Mouse (Mus musculus): ENCODE results near the gene Arid3c. TPM values are rescaled to one million over a fixed set of nuclear protein-coding genes. Genes with fewer than 3 reads are reported as not detected.

Arid3c gene
- polyA plus RNA-seq, 1 experiment from 2014 or later = 0.42 TPM

DNA sequence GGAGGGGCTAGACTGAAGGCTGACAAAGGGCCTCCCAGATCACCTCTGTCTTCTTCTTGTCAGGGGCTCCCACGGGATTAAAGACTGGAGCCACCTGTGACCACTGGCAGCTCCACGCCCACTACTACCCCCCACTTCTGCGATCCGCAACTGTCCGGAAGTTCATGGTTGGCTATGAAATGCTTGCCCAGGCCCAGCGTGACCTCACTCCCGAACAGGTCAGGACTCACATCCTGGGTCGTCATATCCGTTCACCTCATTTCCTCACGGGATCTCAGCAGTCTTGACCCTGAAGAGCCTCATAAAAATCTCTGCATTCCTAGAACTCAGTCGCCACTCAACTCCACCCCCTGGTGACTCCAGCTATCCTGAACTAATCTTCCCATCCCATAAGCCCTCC lies 27.1 kb upstream of the Arid3c start:
- Histone ChIP-seq H3K9ac (replicated peaks; ENCODE audit: low read length) (no peak overlapping the region), H3K27ac (replicated peaks; ENCODE audit: low read depth, low read length) (no peak overlapping the region), H3K4me1 (ENCODE audit: control insufficient read depth, insufficient read depth, low read length) (peaks cover 5% of the 10 kb centered on the region), H3K27me3 (ENCODE audit: control insufficient read depth, insufficient read depth, low read length) (no peaks in the 10 kb centered on the region), H3K4me2 (ENCODE audit: low read depth, low read length) (no peak overlapping the region), H3K9me3 (replicated peaks; ENCODE audit: control insufficient read depth, low read length) (no peaks in the 10 kb centered on the region), H3K4me3 (ENCODE audit: low read depth, low read length) (no peak overlapping the region), H3K36me3 (replicated peaks; ENCODE audit: control insufficient read depth, insufficient read depth, low read depth, low read length) (no peaks in the 10 kb centered on the region)
- WGBS = 79% methylated on average over 11 of the region's 11 CpGs
- ATAC-seq (replicated peaks; ENCODE audit: insufficient number of reproducible peaks, low FRiP score, low TSS enrichment, low read depth) (no peak), DNase-seq (ENCODE audit: low spot score) (no peak)

DNA sequence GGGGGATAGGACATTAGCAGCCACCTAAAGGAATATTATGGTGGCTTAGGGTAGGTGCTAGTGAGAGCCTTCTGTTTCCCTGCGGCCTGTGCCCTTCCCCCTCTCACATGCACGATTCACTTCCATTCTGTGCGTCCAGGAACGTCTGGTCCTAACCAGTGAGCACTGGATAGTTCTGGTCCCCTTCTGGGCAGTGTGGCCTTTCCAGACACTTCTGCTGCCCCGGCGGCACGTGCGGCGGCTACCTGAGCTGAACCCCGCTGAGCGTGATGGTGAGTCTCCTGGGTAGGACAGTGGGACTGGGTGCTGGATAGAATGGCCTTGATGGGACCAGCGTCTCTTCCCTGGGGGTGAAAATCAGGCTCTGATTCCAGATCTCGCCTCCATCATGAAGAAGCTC lies 26.4 kb upstream of the Arid3c start:
- ATAC-seq (replicated peaks; ENCODE audit: insufficient number of reproducible peaks, low FRiP score, low TSS enrichment, low read depth) (no peak), DNase-seq (ENCODE audit: low spot score) (no peak)
- Histone ChIP-seq H3K4me1 (ENCODE audit: control insufficient read depth, insufficient read depth, low read length) (peaks cover 5% of the 10 kb centered on the region), H3K27me3 (ENCODE audit: control insufficient read depth, insufficient read depth, low read length) (no peaks in the 10 kb centered on the region), H3K36me3 (replicated peaks; ENCODE audit: control insufficient read depth, insufficient read depth, low read depth, low read length) (no peaks in the 10 kb centered on the region), H3K9ac (replicated peaks; ENCODE audit: low read length) (no peak overlapping the region), H3K4me3 (ENCODE audit: low read depth, low read length) (no peak overlapping the region), H3K27ac (replicated peaks; ENCODE audit: low read depth, low read length) (no peak overlapping the region), H3K4me2 (ENCODE audit: low read depth, low read length) (no peak overlapping the region), H3K9me3 (replicated peaks; ENCODE audit: control insufficient read depth, low read length) (no peaks in the 10 kb centered on the region)
- 91% methylated on average over 13 of the region's 13 CpGs for WGBS

DNA sequence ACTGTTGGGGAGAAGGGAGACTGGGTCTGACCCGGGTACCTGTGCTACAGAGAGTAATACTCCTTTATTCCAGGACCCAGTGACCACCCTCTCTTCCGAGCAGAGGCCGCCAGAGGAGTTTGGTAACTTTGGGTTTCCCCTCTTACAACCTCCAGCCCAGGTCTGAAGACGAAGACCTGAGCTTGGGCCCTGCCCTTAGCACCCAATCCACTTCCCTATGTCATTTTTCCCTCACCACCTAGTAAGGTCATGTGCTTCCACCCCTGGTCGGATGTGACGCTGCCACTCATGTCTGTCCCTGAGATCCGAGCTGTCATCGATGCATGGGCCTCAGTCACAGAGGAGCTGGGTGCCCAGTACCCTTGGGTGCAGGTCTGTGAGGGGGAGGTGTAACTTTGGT lies 25.5 kb upstream of the Arid3c start:
- peak overlapping the region; percentile 34 for H3K9ac ChIP-seq (replicated peaks; ENCODE audit: low read length)
- no peaks in the 10 kb centered on the region for H3K9me3 ChIP-seq (replicated peaks; ENCODE audit: control insufficient read depth, low read length)
- H3K27me3 ChIP-seq (ENCODE audit: control insufficient read depth, insufficient read depth, low read length) = no peaks in the 10 kb centered on the region
- H3K36me3 ChIP-seq (replicated peaks; ENCODE audit: control insufficient read depth, insufficient read depth, low read depth, low read length) = no peaks in the 10 kb centered on the region
- H3K27ac ChIP-seq (replicated peaks; ENCODE audit: low read depth, low read length) = no peak overlapping the region
- peak overlapping the region; percentile 88 for H3K4me2 ChIP-seq (ENCODE audit: low read depth, low read length)
- peak overlapping the region; percentile 67 for H3K4me3 ChIP-seq (ENCODE audit: low read depth, low read length)
- H3K4me1 ChIP-seq (ENCODE audit: control insufficient read depth, insufficient read depth, low read length) = peaks cover 5% of the 10 kb centered on the region; the same call in 1 of the 2 replicates
- WGBS = 83% methylated on average over 8 of the region's 8 CpGs
- no peak for DNase-seq (ENCODE audit: low spot score)
- ATAC-seq (replicated peaks; ENCODE audit: insufficient number of reproducible peaks, low FRiP score, low TSS enrichment, low read depth) = no peak

DNA sequence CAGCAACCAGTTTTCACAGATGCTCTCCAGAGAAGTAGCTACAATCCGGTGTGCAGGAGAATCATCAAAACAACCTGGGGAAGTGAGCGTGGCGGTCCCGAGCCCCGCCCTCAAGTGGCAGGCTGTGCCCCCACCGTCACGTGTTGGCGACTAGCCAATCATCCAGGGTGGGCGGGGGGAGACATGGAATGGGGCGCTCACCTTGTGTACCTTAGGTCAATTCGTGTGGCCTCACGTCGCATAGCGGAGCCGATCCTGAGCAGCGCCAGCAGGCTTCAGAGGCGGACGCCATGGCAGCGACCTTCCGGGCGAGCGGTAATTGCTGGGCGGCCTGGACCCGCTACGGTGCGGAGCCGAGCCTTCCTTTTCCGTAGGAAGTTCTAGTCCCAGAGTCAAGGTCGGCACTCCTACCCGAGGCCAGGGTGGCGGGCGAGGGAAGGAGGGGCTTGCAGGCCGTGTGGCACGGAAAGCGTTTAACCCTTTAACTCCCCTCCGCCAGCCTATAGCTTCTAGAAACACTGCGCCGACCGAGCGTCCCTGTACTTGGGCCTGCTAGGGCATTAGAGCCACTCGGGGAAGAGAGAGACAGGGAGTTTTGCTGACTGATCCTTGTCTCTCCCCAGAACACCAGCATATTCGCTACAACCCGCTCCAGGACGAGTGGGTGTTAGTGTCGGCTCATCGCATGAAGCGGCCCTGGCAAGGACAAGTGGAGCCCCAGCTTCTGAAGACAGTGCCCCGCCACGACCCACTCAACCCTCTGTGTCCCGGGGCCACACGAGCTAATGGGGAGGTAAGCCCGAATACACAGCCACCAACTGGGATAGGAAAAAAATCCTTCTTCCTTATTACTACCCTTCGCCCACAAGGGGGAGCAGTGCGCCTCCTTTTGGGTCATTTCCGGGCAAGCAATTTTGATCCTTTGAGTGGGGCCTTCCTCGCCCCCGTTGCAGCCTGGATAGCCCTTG lies 24.7 kb upstream of the Arid3c start, which contains the start of gene Sigmar1:
Sigmar1 (minus strand) TSS at position 820 of the 968 bp plus-strand sequence.
- WGBS = under 1% methylated on average over 57 of the region's 57 CpGs
- H3K9me3 ChIP-seq (replicated peaks; ENCODE audit: control insufficient read depth, low read length) = no peaks in the 10 kb centered on the region
- H3K9ac ChIP-seq (replicated peaks; ENCODE audit: low read length) = peak within 1 kb of the TSS; percentile 67
- no peaks in the 10 kb centered on the region for H3K4me1 ChIP-seq (ENCODE audit: control insufficient read depth, insufficient read depth, low read length)
- DNase-seq (ENCODE audit: low spot score) (peak; percentile 90), ATAC-seq (replicated peaks; ENCODE audit: insufficient number of reproducible peaks, low FRiP score, low TSS enrichment, low read depth) (peak; percentile 68)
- H3K27ac ChIP-seq (replicated peaks; ENCODE audit: low read depth, low read length) = peak within 1 kb of the TSS; percentile 65
- H3K4me3 ChIP-seq (ENCODE audit: low read depth, low read length) = peak within 1 kb of the TSS; percentile 67
- H3K36me3 ChIP-seq (replicated peaks; ENCODE audit: control insufficient read depth, insufficient read depth, low read depth, low read length) = no peaks in the 10 kb centered on the region
- no peaks in the 10 kb centered on the region for H3K27me3 ChIP-seq (ENCODE audit: control insufficient read depth, insufficient read depth, low read length)
- H3K4me2 ChIP-seq (ENCODE audit: low read depth, low read length) = peak within 1 kb of the TSS; percentile 88

DNA sequence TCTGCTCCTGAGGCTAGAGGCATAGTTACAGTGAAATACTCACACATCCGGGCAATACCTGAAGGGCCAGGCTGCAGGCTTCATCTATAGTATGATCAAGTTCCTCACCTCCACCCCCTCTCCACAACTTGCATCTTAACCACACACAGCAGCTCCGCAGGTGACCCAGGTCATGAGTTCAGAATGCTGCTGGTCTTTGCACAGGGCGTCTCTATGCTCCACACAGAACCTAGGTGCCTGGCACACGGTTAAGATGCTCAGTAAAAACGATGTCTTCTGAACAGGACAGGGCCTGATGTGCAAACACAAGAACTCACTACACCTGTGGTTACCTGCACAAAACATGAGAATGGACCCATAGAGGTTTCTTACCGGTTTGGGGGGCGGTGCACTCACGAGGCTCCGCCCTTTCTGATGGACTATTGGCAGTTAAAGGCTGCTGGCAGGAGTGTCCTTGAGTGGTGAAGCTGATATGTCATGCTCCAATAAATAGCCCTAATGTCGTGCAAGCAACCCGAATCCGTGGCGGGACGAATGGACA lies 23.9 kb upstream of the Arid3c start, which contains the start of gene Galt:
Galt (plus strand) TSS at position 432 of the 541 bp plus-strand sequence.
- no peaks in the 10 kb centered on the region for H3K36me3 ChIP-seq (replicated peaks; ENCODE audit: control insufficient read depth, insufficient read depth, low read depth, low read length)
- H3K9me3 ChIP-seq (replicated peaks; ENCODE audit: control insufficient read depth, low read length) = no peaks in the 10 kb centered on the region
- ATAC-seq (replicated peaks; ENCODE audit: insufficient number of reproducible peaks, low FRiP score, low TSS enrichment, low read depth) (0 out of 2 replicates have a peak, but pooled peaks have one; percentile 29), DNase-seq (ENCODE audit: low spot score) (no peak)
- no peaks in the 10 kb centered on the region for H3K27me3 ChIP-seq (ENCODE audit: control insufficient read depth, insufficient read depth, low read length)
- H3K4me1 ChIP-seq (ENCODE audit: control insufficient read depth, insufficient read depth, low read length) = no peaks in the 10 kb centered on the region
- H3K9ac ChIP-seq (replicated peaks; ENCODE audit: low read length) = peak within 1 kb of the TSS; percentile 67
- H3K4me2 ChIP-seq (ENCODE audit: low read depth, low read length) = peak within 1 kb of the TSS; percentile 88
- H3K4me3 ChIP-seq (ENCODE audit: low read depth, low read length) = peak within 1 kb of the TSS; percentile 67
- WGBS = 11% methylated on average over 14 of the region's 14 CpGs
- peak within 1 kb of the TSS; percentile 65 for H3K27ac ChIP-seq (replicated peaks; ENCODE audit: low read depth, low read length)

DNA sequence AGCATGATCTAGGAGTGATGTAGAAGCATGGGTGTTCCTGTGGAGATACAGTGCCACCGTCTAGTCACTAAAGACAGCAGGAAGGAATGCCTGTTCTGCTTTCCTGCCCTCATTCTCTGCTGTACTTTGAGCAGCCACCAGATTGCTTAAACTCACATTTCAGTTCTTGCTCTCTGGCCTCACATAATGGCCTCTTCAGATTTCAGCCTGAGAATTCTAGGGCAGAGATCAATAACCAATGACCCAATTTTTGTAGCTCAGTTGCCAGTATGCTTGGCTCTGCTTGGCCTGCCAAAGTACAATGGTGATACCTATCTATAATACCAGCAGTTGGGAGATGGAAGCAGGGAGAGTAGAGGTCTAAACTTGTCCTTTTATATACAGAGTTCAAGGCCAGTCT lies 14.1 kb upstream of the Arid3c start:
- Histone ChIP-seq H3K4me2 (ENCODE audit: low read depth, low read length) (no peak overlapping the region), H3K4me1 (ENCODE audit: control insufficient read depth, insufficient read depth, low read length) (no peaks in the 10 kb centered on the region), H3K4me3 (ENCODE audit: low read depth, low read length) (no peak overlapping the region), H3K9me3 (replicated peaks; ENCODE audit: control insufficient read depth, low read length) (0 out of 2 replicates have a peak, but pooled peaks cover 4% of the 10 kb centered on the region), H3K27me3 (ENCODE audit: control insufficient read depth, insufficient read depth, low read length) (no peaks in the 10 kb centered on the region), H3K36me3 (replicated peaks; ENCODE audit: control insufficient read depth, insufficient read depth, low read depth, low read length) (no peaks in the 10 kb centered on the region), H3K9ac (replicated peaks; ENCODE audit: low read length) (no peak overlapping the region), H3K27ac (replicated peaks; ENCODE audit: low read depth, low read length) (no peak overlapping the region)
- ATAC-seq (replicated peaks; ENCODE audit: insufficient number of reproducible peaks, low FRiP score, low TSS enrichment, low read depth) (no peak), DNase-seq (ENCODE audit: low spot score) (no peak)
- 67% methylated on average over 1 of the region's 1 CpGs for WGBS

DNA sequence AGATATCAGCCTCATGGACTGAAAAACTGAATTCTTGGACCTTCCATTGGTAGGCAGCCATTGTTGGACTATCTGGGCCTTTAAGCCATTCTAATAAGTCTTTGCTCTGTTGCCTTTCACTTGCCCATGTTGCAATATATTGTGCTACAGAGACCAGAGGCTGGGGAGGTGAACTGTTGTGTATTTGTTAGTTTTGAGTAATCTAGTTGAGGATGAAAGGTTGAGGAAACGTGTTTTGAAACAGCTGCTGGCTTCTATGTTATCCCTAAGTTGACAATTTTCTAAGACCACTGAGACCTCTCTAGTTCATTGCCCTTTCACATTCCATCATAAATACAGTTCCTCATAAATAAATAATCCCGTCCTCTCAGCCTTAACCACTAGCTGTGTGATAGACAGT lies 13.2 kb upstream of the Arid3c start:
- Histone ChIP-seq H3K27ac (replicated peaks; ENCODE audit: low read depth, low read length) (no peak overlapping the region), H3K4me2 (ENCODE audit: low read depth, low read length) (no peak overlapping the region), H3K9me3 (replicated peaks; ENCODE audit: control insufficient read depth, low read length) (0 out of 2 replicates have a peak, but pooled peaks cover 4% of the 10 kb centered on the region), H3K4me3 (ENCODE audit: low read depth, low read length) (no peak overlapping the region), H3K27me3 (ENCODE audit: control insufficient read depth, insufficient read depth, low read length) (no peaks in the 10 kb centered on the region), H3K4me1 (ENCODE audit: control insufficient read depth, insufficient read depth, low read length) (no peaks in the 10 kb centered on the region), H3K36me3 (replicated peaks; ENCODE audit: control insufficient read depth, insufficient read depth, low read depth, low read length) (no peaks in the 10 kb centered on the region), H3K9ac (replicated peaks; ENCODE audit: low read length) (no peak overlapping the region)
- ATAC-seq (replicated peaks; ENCODE audit: insufficient number of reproducible peaks, low FRiP score, low TSS enrichment, low read depth) = no peak
- WGBS = 86% methylated on average over 2 of the region's 2 CpGs
- no peak for DNase-seq (ENCODE audit: low spot score)

DNA sequence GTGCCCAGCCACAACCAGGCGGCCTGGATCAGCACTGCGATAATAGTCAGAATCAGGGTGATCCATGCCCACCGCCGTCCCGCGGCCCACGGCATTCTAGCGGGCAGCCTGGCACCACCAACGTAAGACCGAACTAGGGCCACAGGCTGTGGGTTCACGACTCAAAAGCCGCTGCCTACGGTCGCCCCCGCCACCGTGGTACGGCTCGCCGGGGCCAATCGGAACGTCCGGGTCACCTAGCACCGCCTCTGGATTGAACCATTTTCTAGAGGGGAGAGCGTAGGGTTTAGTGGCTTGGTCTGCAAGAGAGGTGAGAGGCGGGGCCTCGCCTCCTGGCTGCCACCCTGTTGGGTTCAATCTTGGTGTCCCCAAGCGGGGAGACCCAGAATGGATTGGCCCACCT lies 10.2 kb upstream of the Arid3c start:
- Histone ChIP-seq H3K4me3 (ENCODE audit: low read depth, low read length) (peak overlapping the region; percentile 56), H3K9me3 (replicated peaks; ENCODE audit: control insufficient read depth, low read length) (0 out of 2 replicates have a peak, but pooled peaks cover 4% of the 10 kb centered on the region), H3K27ac (replicated peaks; ENCODE audit: low read depth, low read length) (peak overlapping the region; percentile 15; the same call in 1 of the 2 replicates), H3K9ac (replicated peaks; ENCODE audit: low read length) (peak overlapping the region; percentile 68), H3K36me3 (replicated peaks; ENCODE audit: control insufficient read depth, insufficient read depth, low read depth, low read length) (peaks cover 3% of the 10 kb centered on the region), H3K27me3 (ENCODE audit: control insufficient read depth, insufficient read depth, low read length) (no peaks in the 10 kb centered on the region), H3K4me1 (ENCODE audit: control insufficient read depth, insufficient read depth, low read length) (no peaks in the 10 kb centered on the region), H3K4me2 (ENCODE audit: low read depth, low read length) (peak overlapping the region; percentile 75)
- WGBS = under 1% methylated on average over 26 of the region's 27 CpGs
- DNase-seq (ENCODE audit: low spot score) = peak; percentile 98
- ATAC-seq (replicated peaks; ENCODE audit: insufficient number of reproducible peaks, low FRiP score, low TSS enrichment, low read depth) = peak; percentile 93

Data from embryonic facial prominence, embryonic 11.5 days (tissue).